Mouse (Mus musculus) 416B (cell line): ENCODE measurements at regions not wholly inside any gene's neighbourhood (a gene's known extent, or its start where the extent isn't known, plus 50 kb on each side); places are given as distances from the start of the nearest gene placed in this dataset.
A peak's percentile ranks its signal among the peaks of the same experiment; 100 is the strongest.

ENCODE experiments used
- DNase-seq: peaks from one replicate; pipeline ENCODE4 v3.0.0; 2011; ENCODE audit warnings: low read depth

- no peak for DNase-seq
Observed at GRCm38 (mm10) chr9:84673327-84673726, 639.2 kb upstream of the Gm11114 start.

- DNase-seq: no peak
Observed at GRCm38 (mm10) chr9:84678416-84678815, 634.2 kb upstream of the Gm11114 start.

GRCm38 (mm10) chr9:84718615-84719191 lies 593.9 kb upstream of the Gm11114 start:
- DNase-seq: no peak

DNA sequence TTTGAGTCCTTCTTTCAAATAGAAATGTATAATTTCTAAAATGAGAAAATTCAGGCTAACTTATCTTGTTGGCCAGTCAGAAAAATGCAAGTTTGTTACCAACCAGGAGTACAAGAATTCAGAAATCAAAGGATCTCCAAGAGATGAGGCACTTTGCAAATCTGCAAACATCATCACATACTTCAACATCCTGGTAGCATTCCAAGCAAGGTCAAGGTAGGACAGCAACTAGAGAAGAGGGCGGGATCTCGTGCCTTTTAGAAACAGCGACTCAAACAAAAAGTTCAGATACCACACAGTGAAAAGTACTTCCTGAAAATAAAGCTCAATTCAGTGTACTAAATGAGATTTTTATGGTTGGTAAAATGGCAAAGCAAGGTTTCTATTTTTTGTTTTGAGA lies 593.2 kb upstream of the Gm11114 start:
- DNase-seq: no peak

DNA sequence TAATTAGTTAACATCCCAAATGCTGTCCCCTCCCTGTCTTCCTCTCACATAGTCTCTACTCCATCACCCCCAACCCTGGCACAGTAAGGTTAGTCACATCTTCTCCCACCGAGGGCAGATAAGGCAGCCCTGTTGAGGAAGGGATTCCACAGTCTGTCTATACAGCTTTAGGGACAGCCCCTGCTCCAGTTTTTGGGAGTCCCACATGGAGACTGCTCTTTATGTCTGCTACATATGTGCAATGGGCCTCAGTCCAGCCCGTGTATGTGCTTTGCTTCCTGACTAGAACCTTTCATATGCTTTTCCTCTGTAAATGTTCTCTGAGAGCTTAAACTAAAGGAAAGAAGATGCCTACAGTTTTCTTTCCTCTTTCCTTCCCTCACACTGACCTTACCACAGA lies 592.1 kb upstream of the Gm11114 start:
- no peak for DNase-seq

DNA sequence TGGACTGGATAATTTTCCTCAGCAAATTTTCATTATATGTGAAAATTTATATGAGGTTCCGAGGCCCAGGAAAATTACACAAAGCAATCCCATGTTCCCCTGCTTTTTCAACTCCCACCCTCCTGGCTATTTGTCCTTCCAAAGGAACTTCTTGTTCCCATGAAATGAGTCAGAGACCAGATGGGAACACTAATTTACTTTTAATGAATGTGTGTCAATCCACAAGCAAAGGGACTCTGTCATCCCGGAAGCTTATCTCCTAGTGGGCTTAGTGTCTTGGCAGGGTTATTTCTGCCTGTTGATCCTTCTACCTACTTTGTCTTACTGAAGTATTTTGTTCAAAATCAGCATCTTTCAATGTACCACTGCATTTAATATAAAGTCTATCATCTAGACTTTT lies 573.3 kb upstream of the Gm11114 start:
- no peak for DNase-seq

DNA sequence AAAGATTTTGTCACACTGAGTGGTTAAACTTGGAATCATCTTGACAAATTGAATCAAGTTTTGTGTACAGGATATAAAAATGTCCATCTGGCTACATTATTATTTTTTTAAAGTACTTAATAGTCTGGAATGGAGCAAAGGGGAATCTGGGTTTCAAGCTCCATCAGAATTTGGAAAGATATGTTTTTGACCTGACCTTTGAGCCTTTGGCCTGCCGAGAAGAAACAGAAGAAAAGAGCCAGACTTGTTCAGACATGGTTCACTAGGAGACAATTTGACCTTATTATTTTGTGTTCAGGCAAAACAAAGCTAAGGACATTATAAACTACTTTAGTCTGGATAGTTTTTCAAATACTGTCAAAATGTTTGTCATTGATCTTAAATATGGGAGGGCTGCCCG lies 572.2 kb upstream of the Gm11114 start:
- DNase-seq: no peak

GRCm38 (mm10) chr9:84754332-84754731 lies 558.2 kb upstream of the Gm11114 start:
- DNase-seq: no peak

DNA sequence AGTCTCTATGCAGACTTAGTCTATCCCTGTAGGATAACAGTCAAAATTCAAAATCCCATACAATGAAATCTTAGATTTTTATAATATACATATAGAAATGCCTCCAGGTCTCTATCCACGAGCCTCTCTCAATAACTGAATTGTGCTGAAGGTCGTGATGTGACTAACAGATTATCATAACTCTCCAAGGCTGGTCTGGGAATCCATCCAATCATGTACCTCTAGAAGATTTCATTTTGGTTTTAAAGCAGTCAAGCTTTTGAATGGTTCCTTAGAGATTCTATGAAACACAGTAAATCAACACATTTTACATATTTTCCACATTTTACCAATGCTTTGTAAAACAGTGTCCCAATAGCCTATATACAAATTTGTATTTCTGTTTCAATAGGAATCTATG lies 557.7 kb upstream of the Gm11114 start:
- no peak for DNase-seq

DNA sequence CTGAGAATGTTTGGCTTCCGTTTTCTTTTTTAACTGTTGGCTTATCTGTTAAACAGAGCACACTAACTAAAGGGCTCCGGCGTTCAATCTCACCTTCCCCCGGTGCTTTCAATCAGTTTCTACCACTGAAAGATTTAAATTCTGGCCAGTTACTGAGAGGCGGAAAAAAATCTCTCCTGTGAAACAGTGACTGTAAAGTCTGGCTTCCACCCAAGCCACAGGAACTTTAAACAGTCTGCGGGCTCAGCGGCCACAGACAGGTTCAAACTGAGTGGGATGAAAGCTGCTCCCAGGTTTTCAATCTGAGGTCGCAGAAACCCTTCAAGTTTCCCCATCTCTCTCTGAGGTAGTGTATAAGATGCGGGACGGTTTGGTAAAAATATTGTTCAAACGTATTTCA lies 538.2 kb upstream of the Gm11114 start:
- peak; percentile 61 for DNase-seq

- peak; percentile 91 for DNase-seq
Observed at GRCm38 (mm10) chr9:84775190-84775589, 537.4 kb upstream of the Gm11114 start.

- peak; percentile 51 for DNase-seq
Observed at GRCm38 (mm10) chr9:84779125-84779524, 533.4 kb upstream of the Gm11114 start.

DNA sequence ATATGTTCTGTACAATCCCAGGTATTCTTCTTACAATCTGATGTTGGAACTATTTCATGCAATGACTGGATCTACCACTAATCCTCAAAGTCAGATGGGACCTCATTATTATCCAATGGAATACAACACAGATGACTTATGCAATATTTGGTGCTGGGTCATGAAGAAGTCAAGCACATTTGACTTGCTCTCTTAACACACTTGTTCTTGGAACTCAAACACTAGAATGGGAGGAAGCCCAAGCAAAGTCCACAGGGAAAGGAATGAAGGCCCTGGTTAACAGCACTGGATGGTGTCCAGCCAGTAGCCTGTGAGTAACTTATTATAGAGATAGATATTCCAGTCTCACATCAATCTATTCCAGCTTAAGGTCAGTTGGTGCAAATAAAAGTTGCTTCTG lies 486.8 kb upstream of the Gm11114 start:
- DNase-seq: no peak

- DNase-seq: peak; percentile 67
Observed at GRCm38 (mm10) chr9:84828934-84829333, 483.6 kb upstream of the Gm11114 start.

- no peak for DNase-seq
Observed at GRCm38 (mm10) chr9:84830639-84831038, 481.9 kb upstream of the Gm11114 start.

GRCm38 (mm10) chr9:84837498-84837897 lies 475.1 kb upstream of the Gm11114 start:
- DNase-seq: no peak

DNA sequence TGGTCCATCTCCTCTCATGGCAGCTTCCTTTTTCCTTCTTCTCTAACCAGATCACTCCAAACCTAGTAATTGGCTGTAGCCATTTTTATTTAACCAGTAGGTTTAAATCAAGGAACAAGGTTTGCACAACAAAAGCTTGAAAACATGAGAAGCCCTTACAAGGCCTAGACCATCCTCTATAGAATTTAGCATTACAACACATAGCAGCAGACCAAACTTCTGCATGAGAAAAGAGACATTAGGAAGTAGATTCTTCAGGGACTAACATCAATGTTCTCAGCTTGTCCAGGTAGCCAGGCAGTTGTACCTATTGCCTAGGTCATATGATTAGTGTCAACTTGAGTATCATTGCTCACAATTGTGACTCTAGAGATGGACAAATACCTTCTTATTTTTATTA lies 468.6 kb upstream of the Gm11114 start:
- no peak for DNase-seq

DNA sequence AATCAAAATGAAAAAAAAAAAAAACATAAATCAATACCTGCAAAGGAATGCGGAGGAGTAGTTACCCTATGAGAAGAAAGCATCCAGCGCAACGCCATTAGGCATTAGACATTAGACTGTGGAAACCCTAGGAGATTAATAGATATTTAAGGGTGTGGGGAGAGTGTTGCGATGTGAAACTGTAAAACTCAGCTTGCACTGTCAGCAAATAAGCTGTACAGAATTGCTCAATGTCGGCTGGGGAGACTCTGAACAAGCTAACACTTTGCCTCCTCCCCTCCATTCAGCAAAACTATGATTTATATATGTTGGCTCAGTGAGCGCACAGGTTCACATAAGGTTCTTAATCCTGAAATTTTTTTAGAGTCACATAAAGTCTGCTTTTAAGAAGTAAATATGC lies 451.0 kb upstream of the Gm11114 start:
- DNase-seq: no peak

DNA sequence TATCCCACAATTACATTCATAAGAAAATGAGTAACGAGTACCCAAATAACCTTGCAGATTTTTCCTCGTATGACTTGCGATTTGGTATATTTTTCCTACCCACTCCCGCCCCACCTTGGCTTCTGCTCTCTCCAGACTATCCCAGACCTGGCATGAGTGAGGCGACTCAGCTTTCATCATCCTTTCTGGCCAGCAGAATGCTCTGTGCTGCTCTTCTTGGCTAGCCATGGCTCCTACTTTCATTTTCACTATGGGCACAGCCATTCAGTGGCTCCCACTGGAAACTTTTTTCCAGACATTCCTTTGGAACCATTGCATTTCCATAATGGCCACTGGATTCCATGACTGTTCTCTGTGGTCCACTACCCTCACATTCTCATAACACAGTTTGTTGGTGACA lies 449.1 kb upstream of the Gm11114 start:
- no peak for DNase-seq

GRCm38 (mm10) chr9:84894148-84894547 lies 418.4 kb upstream of the Gm11114 start:
- DNase-seq: no peak

DNA sequence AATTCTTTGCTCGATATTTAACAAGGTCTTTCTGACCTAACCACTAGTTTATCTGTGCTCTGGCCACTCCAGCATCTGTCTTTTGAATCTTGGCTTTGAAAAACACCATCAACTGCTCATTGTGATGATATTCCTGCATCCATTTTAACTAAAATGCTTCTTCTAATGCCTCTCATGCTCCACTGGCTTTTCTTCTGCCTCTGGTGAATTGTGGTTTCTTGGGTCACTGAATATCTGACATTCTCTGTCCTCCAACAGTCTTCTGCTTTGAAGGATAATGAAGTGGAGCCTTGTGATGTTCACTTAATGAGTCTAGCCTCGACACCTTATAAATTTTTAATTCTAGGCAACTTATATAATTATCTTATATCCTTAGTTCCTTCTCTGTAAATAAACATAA lies 416.5 kb upstream of the Gm11114 start:
- no peak for DNase-seq

DNA sequence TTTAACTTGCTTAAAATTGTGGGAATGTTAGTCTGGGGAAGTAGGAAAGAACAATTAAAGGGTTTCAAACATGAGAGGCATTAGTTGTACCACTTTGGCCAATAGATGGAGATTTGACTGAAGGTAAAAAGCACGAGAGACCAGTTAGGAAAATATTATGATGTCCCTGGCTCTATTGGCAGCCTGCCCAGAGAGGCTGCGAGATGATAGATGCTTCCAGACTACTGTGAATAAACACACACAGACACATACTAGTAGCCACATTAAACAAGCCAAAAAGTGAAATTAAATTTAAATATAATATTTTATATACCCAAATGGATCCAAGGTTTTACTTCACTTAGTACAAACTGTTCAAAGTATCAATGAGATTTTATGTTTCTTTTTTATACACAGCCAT lies 411.9 kb upstream of the Gm11114 start:
- DNase-seq: peak; percentile 4

DNA sequence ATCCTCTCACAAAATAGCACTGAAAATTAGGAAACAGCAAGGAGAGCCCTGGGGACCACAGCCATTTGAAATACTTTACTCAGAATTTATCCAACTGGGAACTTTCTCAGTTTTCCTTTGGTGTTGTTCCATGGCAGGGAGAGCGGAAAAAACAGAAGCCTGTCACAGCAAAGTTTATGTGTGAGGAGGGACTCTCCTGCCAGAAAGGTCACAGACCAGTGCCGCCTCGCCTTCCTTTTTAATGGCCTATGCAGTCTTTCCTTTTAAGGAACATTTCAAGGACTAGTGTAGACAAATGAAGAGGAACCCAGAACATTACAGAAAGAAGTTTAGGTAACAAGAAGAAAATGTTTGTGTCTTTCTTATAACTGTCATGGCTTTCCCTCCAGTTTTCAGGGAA lies 406.3 kb upstream of the Gm11114 start:
- DNase-seq: no peak

GRCm38 (mm10) chr9:84913321-84913720 lies 399.3 kb upstream of the Gm11114 start:
- DNase-seq: no peak

DNA sequence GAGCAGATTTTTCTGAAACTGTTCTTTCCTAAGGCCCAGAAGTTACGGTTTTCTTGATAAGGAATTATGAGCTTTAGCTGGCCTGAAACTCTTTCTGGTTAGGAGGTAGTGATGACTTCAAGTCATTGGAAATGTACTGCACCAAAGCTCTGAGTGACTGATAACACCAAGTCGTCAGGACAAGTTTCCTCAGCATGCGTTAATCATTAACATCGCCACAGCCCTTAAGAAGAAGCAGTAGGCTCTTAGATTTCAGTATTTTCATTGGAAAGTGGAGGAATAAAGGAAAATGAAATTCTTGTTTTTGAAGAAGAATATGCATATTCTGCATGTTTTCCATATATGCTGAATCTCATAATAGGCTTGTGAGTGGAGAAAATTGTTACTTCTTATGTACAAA lies 390.3 kb upstream of the Gm11114 start:
- DNase-seq: no peak
